Mouse (Mus musculus) left cerebral cortex, postnatal 36 days (tissue): ENCODE measurements around the gene Gm47283. TPM values are rescaled to one million over a fixed set of nuclear protein-coding genes. Genes with fewer than 3 reads are reported as not detected.
"Not testable (repeated sequence)": the region's sequence is repeated elsewhere in the genome, so short reads cannot be mapped to it uniquely, and the experiment has no call there.

Experiments
- DNase-seq, 2 experiments: peaks; one replicate each; pipeline ENCODE4 v3.0.0; 2021 to 2022; ENCODE audit warnings: low spot score in 2 of 2, mixed read lengths in 1 of 2
- intact Hi-C: fragments of 180-260 bp; cut with DNase I; formaldehyde crosslinking; loops from one replicate; pipeline ENCODE4 v1.15.1; 2025
- total RNA-seq, 2 experiments: library from RNA; stranded (reverse); gene quantifications; 2 replicates each; pipeline ENCODE4 v1.2.3; 2021

Gm47283 gene
- total RNA-seq, 2 experiments from 2014 or later: not detected

DNA sequence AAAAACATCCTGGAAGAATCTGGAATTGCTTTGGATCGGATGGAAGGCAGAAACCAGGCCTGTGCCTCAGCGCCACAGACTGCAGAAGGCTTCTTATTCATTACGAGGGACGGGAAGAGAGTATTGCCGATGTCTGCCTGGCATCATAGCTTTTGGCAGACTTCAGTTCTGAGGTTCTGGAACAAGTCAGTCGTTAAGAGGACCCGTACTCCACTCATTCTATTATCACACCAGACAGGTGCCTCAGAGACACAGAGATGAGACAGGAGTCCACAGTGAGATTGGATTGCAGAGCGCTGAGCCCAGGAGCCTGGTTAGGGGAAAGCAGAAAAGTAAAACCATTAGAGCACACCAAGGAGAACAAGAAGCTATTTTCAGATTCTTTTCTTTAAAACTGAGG is 54.5 kb downstream of the Gm47283 start, which contains the start of gene Gm21748:
Gm21748 (minus strand) TSS at position 101 of the 400 bp plus-strand sequence.
- intact Hi-C loops, DNase-seq: not testable (repeated sequence)

Other genes with a start within 250 kb of the Gm47283 start
- not detected for gene Gm21860, start 29.9 kb upstream of the Gm47283 start, total RNA-seq
- not detected for gene Gm21748, start 54.4 kb downstream of the Gm47283 start, total RNA-seq